In genomic region chr9:7567376-7567775, GRCm38 (mm10) we compare ENCODE assay signal across 19 mouse cellular contexts. TPM values are rescaled to one million over a fixed set of nuclear protein-coding genes. Genes with fewer than 3 reads are reported as not detected.
DNase-seq lines count a peak whose midpoint lies in the region; ATAC-seq and TF ChIP-seq lines count a peak whose summit lies in the region.
"Had no signal": no experiment of that assay in that cellular context is flagged by ENCODE, and none has a peak within 500 bp of the region (broad histone marks: within the 10 kb centered on the region; RNA-seq: fewer than 3 reads in every experiment).

No protein-coding gene starts in this region.

- no peak for TF ChIP-seq POLR2A in liver, adult 2 months (IDR thresholded peaks at IDR 0.05; ENCODE audit: extremely low read depth, insufficient read depth, low read length)

- ATAC-seq in megakaryocyte, adult 5-6 weeks (ENCODE audit: poor library complexity, severe bottlenecking): peak; percentile 92
- no peak for ATAC-seq in midbrain, embryonic 16.5 days
- ATAC-seq: CD4-positive, CD25-positive, alpha-beta regulatory T cell, adult 4 months had no signal

- H3K36me3 ChIP-seq in liver, adult 2 months (ENCODE audit: control insufficient read depth, insufficient read depth, low read length): no peaks in the 10 kb centered on the region
- no peaks in the 10 kb centered on the region for H3K36me3 ChIP-seq in midbrain, embryonic 16.5 days (ENCODE audit: control insufficient read depth, insufficient read depth, low read length)
- H3K36me3 ChIP-seq: limb, embryonic 15.5 days had no signal

- TF ChIP-seq CTCF in liver, adult 2 months (IDR thresholded peaks at IDR 0.05; ENCODE audit: low read depth, low read length): no peak

- H3K27ac ChIP-seq in liver, adult 2 months (replicated peaks; ENCODE audit: insufficient read depth, low read depth, low read length): no peak overlapping the region
- H3K27ac ChIP-seq in midbrain, embryonic 16.5 days (ENCODE audit: low read length): no peak overlapping the region
- H3K27ac ChIP-seq: heart, adult 2 months; layer of hippocampus, adult 2 months; left cerebral cortex, adult 2 months; limb, embryonic 15.5 days had no signal

- DNase-seq in liver, adult 2 months (ENCODE audit: extremely low read depth, low read depth, low spot score): peak; percentile 41
- DNase-seq in liver: no peak
- peak; percentile 7 to 11 for DNase-seq in B cell, adult 2 months
- peak; percentile 28 for DNase-seq in gonadal fat pad, adult 2 months (ENCODE audit: low read depth)
- DNase-seq in cerebellum, adult 11-12 months: no peak
- no peak for DNase-seq in kidney, postnatal 25 days
- DNase-seq: cerebellum, postnatal 14 days; heart, adult 2 months; heart, postnatal 4 days had no signal

- H3K9ac ChIP-seq in liver, adult 2 months (ENCODE audit: low read depth, low read length): no peak overlapping the region
- H3K9ac ChIP-seq in midbrain, embryonic 16.5 days (ENCODE audit: low read depth, low read length): no peak overlapping the region
- H3K9ac ChIP-seq: limb, embryonic 15.5 days had no signal

- H3K27me3 ChIP-seq in liver, adult 2 months (ENCODE audit: control insufficient read depth, insufficient read depth, low read length): no peaks in the 10 kb centered on the region
- no peaks in the 10 kb centered on the region for H3K27me3 ChIP-seq in midbrain, embryonic 16.5 days (ENCODE audit: control insufficient read depth, insufficient read depth, low read depth, low read length)
- H3K27me3 ChIP-seq: limb, embryonic 15.5 days had no signal

- H3K9me3 ChIP-seq in midbrain, embryonic 16.5 days (replicated peaks; ENCODE audit: control insufficient read depth, low read length, poor library complexity, severe bottlenecking): no peaks in the 10 kb centered on the region
- H3K9me3 ChIP-seq: limb, embryonic 15.5 days had no signal

- no peak overlapping the region for H3K4me3 ChIP-seq in liver, adult 2 months (ENCODE audit: insufficient read depth, low read depth, low read length)
- no peak overlapping the region for H3K4me3 ChIP-seq in midbrain, embryonic 16.5 days (ENCODE audit: low read depth, low read length)
- H3K4me3 ChIP-seq: heart, adult 2 months; layer of hippocampus, adult 2 months; left cerebral cortex, adult 2 months; limb, embryonic 15.5 days; myocyte had no signal

- no peaks in the 10 kb centered on the region for H3K79me2 ChIP-seq in liver, adult 2 months (ENCODE audit: control insufficient read depth, insufficient read depth, low read length)

- no peaks in the 10 kb centered on the region for H3K4me1 ChIP-seq in liver, adult 2 months (ENCODE audit: control insufficient read depth, insufficient read depth, low read length)
- H3K4me1 ChIP-seq in midbrain, embryonic 16.5 days (ENCODE audit: control insufficient read depth, insufficient read depth, low read length): no peaks in the 10 kb centered on the region
- H3K4me1 ChIP-seq: limb, embryonic 15.5 days had no signal

- no peak overlapping the region for H3K4me2 ChIP-seq in midbrain, embryonic 16.5 days (ENCODE audit: low read length)
- H3K4me2 ChIP-seq: limb, embryonic 15.5 days had no signal

- 62% methylated on average over 7 of the region's 7 CpGs for WGBS in liver, adult 2 months
- 78% methylated on average over 7 of the region's 7 CpGs for WGBS in midbrain, embryonic 16.5 days

RNA-seq across cellular contexts. Expression of gene Mmp27, which starts 3.8 kb away (rescaled TPM):
- 0.87 and 1.1 TPM in 2 replicates for total RNA-seq in liver, adult 2 months (2014; rRNA removed)
- 0.07 TPM in 1 of 2 replicates, not detected in the other for polyA plus RNA-seq in liver, adult 2 months (2012; rRNA removed)
- 0.15 and 0.27 TPM in 2 replicates for polyA plus RNA-seq in gonadal fat pad, adult 2 months (2012; rRNA removed)
- 0.13 and 0.21 TPM in 2 replicates for total RNA-seq in megakaryocyte, adult 5-6 weeks (2015)
- 0.45 and 0.66 TPM in 2 replicates for total RNA-seq in megakaryocyte, adult 5-6 weeks (2017)
- polyA plus RNA-seq in midbrain, embryonic 16.5 days (2015; fragmentation: Nextera tagmentation; extraction: Ambion mirVana): not detected in 2 replicates
- total RNA-seq: heart, postnatal 4 days; layer of hippocampus, adult 2 months; left cerebral cortex, adult 2 months had no signal
- polyA plus RNA-seq: embryonic facial prominence, embryonic 11.5 days; kidney, embryonic 14.5 days; limb, embryonic 15.5 days; myocyte; testis, adult 2 months had no signal

RNA-seq across cellular contexts. Expression of gene Mmp8, which starts 9.1 kb away (rescaled TPM):
- total RNA-seq in liver, adult 2 months (2014; rRNA removed): under 0.01 and 0.07 TPM in 2 replicates
- 0.09 TPM in 1 of 2 replicates, not detected in the other for polyA plus RNA-seq in liver, adult 2 months (2012; rRNA removed)
- 0.08 TPM in 1 of 2 replicates, not detected in the other for polyA plus RNA-seq in gonadal fat pad, adult 2 months (2012; rRNA removed)
- total RNA-seq in megakaryocyte, adult 5-6 weeks (2015): 404 and 435 TPM in 2 replicates
- 512 and 543 TPM in 2 replicates for total RNA-seq in megakaryocyte, adult 5-6 weeks (2017)
- polyA plus RNA-seq in midbrain, embryonic 16.5 days (2015; fragmentation: Nextera tagmentation; extraction: Ambion mirVana): 0.14 and 0.38 TPM in 2 replicates
- total RNA-seq: layer of hippocampus, adult 2 months had no signal
- polyA plus RNA-seq: myocyte; testis, adult 2 months had no signal

Comparison
In these comparisons a context has a peak if more than half of its experiments do, and no peak if none do; other contexts are left out.
1. DNase-seq: peak in liver, adult 2 months (single experiment), B cell, adult 2 months (2 of 2) and gonadal fat pad, adult 2 months (single experiment); none in liver (single experiment), cerebellum, adult 11-12 months (single experiment) and kidney, postnatal 25 days (0 of 2).